9 mouse cellular contexts compared by ENCODE assay signal in the genomic region with DNA sequence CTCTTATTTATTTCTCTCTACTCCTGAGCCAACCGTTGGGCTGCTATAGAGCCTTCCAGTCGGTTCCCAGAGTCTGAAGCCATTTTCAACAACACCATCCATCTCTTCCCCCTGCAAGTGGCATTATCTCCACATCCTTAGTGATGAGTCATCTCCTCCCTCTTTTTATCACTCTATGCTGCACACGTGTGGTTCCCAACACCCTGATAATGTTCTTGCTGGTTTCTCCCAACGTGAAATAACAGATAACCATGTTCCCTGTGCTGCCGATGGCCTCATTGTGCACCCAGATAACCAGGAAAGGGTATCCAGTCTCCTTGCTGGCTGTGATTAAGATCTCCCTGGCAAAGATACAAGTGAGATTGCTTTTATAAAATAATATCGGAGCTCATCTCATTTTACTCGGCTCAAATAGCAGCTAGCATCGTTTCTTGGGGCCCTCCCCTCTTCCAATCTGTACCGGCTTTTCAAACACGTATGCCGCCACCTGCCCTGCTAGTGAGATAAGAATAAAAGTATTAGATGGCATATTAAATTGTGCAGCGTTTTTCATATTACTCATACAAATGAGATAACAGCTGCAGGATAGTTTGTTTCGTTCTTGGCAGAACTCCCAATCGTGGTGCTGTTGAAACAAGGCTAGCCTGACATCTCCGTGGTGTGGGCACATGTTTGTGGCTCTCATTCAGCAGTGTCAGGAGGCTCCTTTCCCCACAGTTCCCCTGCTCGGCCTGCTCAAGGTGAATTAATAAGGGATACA.
DNase-seq lines count a peak whose midpoint lies in the region; ATAC-seq and TF ChIP-seq lines count a peak whose summit lies in the region.
"Had no signal": no experiment of that assay in that cellular context is flagged by ENCODE, and none has a peak within 500 bp of the region (broad histone marks: within the 10 kb centered on the region; RNA-seq: fewer than 3 reads in every experiment).

No protein-coding gene starts in this region.

- H3K36me3 ChIP-seq in liver, embryonic 11.5 days (ENCODE audit: control insufficient read depth, insufficient read depth, low read length) = no peaks in the 10 kb centered on the region
- no peaks in the 10 kb centered on the region for H3K36me3 ChIP-seq in liver, postnatal 0 days (replicated peaks; ENCODE audit: insufficient read depth, low read length)
- H3K36me3 ChIP-seq in kidney, embryonic 14.5 days (ENCODE audit: control insufficient read depth, insufficient read depth, low read length) = no peaks in the 10 kb centered on the region

- H3K27me3 ChIP-seq in liver, embryonic 11.5 days (replicated peaks; ENCODE audit: control insufficient read depth, insufficient read depth, low read length) = no peaks in the 10 kb centered on the region
- H3K27me3 ChIP-seq in liver, postnatal 0 days (ENCODE audit: insufficient read depth, low read length) = no peaks in the 10 kb centered on the region
- H3K27me3 ChIP-seq in kidney, embryonic 14.5 days (ENCODE audit: control insufficient read depth, insufficient read depth, low read length) = no peaks in the 10 kb centered on the region

- ATAC-seq in liver, embryonic 11.5 days (replicated peaks; ENCODE audit: low FRiP score) = peak; percentile 51; the same call in 1 of the 2 replicates
- ATAC-seq in liver, postnatal 0 days = peak; percentile 56
- ATAC-seq in kidney, embryonic 14.5 days (ENCODE audit: low FRiP score, low TSS enrichment) = no peak

- no peak overlapping the region for H3K27ac ChIP-seq in liver, embryonic 11.5 days (ENCODE audit: low read depth, low read length)
- H3K27ac ChIP-seq in liver, postnatal 0 days (ENCODE audit: low read depth) = no peak overlapping the region
- no peak overlapping the region for H3K27ac ChIP-seq in kidney, embryonic 14.5 days (ENCODE audit: low read depth, low read length)

- TF ChIP-seq EP300 in liver, postnatal 0 days (IDR thresholded peaks at IDR 0.05; ENCODE audit: low read depth) = peak; percentile 71

- no peak for TF ChIP-seq CTCF in liver, postnatal 0 days (IDR thresholded peaks at IDR 0.05; ENCODE audit: low read depth)

- H3K4me3 ChIP-seq in liver, embryonic 11.5 days (ENCODE audit: low read depth, low read length) = no peak overlapping the region
- no peak overlapping the region for H3K4me3 ChIP-seq in liver, postnatal 0 days (ENCODE audit: low read depth, low read length)
- H3K4me3 ChIP-seq in kidney, embryonic 14.5 days (ENCODE audit: low read length) = no peak overlapping the region

- no peak for DNase-seq in liver, embryonic 11.5 days (ENCODE audit: low spot score)
- no peak for DNase-seq in liver
- DNase-seq in adrenal gland, postnatal 10 days = peak; percentile 38
- DNase-seq in layer of hippocampus, adult 11-12 months (ENCODE audit: low spot score) = peak; percentile 41
- no peak for DNase-seq in liver, postnatal 0 days
- DNase-seq in gastrocnemius, postnatal 25 days = no peak
- DNase-seq: cerebellum, adult 9-10 months; gastrocnemius, postnatal 10 days had no signal

- WGBS in liver, embryonic 11.5 days = 46% methylated on average over 16 of the region's 16 CpGs
- WGBS in liver, postnatal 0 days (ENCODE audit: insufficient replicate concordance) = 56% methylated on average over 16 of the region's 16 CpGs
- WGBS in kidney, embryonic 14.5 days = 78% methylated on average over 16 of the region's 16 CpGs

- H3K9me3 ChIP-seq in liver, embryonic 11.5 days (ENCODE audit: control insufficient read depth, low read length) = no peaks in the 10 kb centered on the region
- H3K9me3 ChIP-seq in liver, postnatal 0 days (ENCODE audit: low read length) = no peaks in the 10 kb centered on the region
- H3K9me3 ChIP-seq in kidney, embryonic 14.5 days (ENCODE audit: control insufficient read depth, low read length) = no peaks in the 10 kb centered on the region

- no peaks in the 10 kb centered on the region for H3K4me1 ChIP-seq in liver, embryonic 11.5 days (replicated peaks; ENCODE audit: control insufficient read depth, insufficient read depth, low read length)
- no peaks in the 10 kb centered on the region for H3K4me1 ChIP-seq in liver, postnatal 0 days (ENCODE audit: insufficient read depth)
- no peaks in the 10 kb centered on the region for H3K4me1 ChIP-seq in kidney, embryonic 14.5 days (ENCODE audit: control insufficient read depth, insufficient read depth, low read length)

- no peak overlapping the region for H3K4me2 ChIP-seq in liver, embryonic 11.5 days
- no peak overlapping the region for H3K4me2 ChIP-seq in liver, postnatal 0 days (ENCODE audit: low read depth, low read length)
- H3K4me2 ChIP-seq in kidney, embryonic 14.5 days (replicated peaks; ENCODE audit: low read depth, low read length) = no peak overlapping the region

- H3K9ac ChIP-seq in liver, embryonic 11.5 days (ENCODE audit: low read depth, low read length) = no peak overlapping the region
- no peak overlapping the region for H3K9ac ChIP-seq in liver, postnatal 0 days (replicated peaks)
- H3K9ac ChIP-seq in kidney, embryonic 14.5 days (ENCODE audit: low read depth, low read length) = no peak overlapping the region

Comparison
In these comparisons a context has a peak if more than half of its experiments do, and no peak if none do; other contexts are left out.
1. DNase-seq: peak in adrenal gland, postnatal 10 days (single experiment) and layer of hippocampus, adult 11-12 months (single experiment); none in liver, embryonic 11.5 days (single experiment), liver (single experiment), liver, postnatal 0 days (single experiment) and gastrocnemius, postnatal 25 days (single experiment).